In genomic region chr9:119978151-119978810, GRCm38 (mm10) we compare ENCODE assay signal across 10 mouse cellular contexts. TPM values are rescaled to one million over a fixed set of nuclear protein-coding genes. Genes with fewer than 3 reads are reported as not detected.
DNase-seq lines count a peak whose midpoint lies in the region; ATAC-seq and TF ChIP-seq lines count a peak whose summit lies in the region.
"Had no signal": no experiment of that assay in that cellular context is flagged by ENCODE, and none has a peak within 500 bp of the region (broad histone marks: within the 10 kb centered on the region; RNA-seq: fewer than 3 reads in every experiment).

No protein-coding gene starts in this region.

- no peak overlapping the region for H3K4me2 ChIP-seq in hindbrain, embryonic 11.5 days (replicated peaks; ENCODE audit: low read depth, low read length)

- H3K9me3 ChIP-seq in hindbrain, embryonic 10.5 days, result no peaks in the 10 kb centered on the region
- no peaks in the 10 kb centered on the region for H3K9me3 ChIP-seq in hindbrain, embryonic 11.5 days (ENCODE audit: control insufficient read depth, low read length)

- H3K36me3 ChIP-seq in hindbrain, embryonic 10.5 days, result peaks cover 18% of the 10 kb centered on the region
- no peaks in the 10 kb centered on the region for H3K36me3 ChIP-seq in hindbrain, embryonic 11.5 days (ENCODE audit: control insufficient read depth, insufficient read depth, low read length)
- H3K36me3 ChIP-seq in small intestine, adult 2 months (ENCODE audit: control insufficient read depth, insufficient read depth, low read length), result peaks cover 10% of the 10 kb centered on the region

- WGBS in hindbrain, embryonic 10.5 days, result 56% methylated on average over 9 of the region's 9 CpGs
- WGBS in hindbrain, embryonic 11.5 days, result 46% methylated on average over 9 of the region's 9 CpGs
- WGBS in small intestine, adult 2 months, result 69% methylated on average over 9 of the region's 9 CpGs

- no peak for DNase-seq in hindbrain, embryonic 10.5 days (ENCODE audit: low spot score)
- DNase-seq in hindbrain, embryonic 11.5 days (ENCODE audit: low spot score), result no peak
- no peak for DNase-seq in adrenal gland, adult 18-20 months (ENCODE audit: low spot score in 2 of 2)
- DNase-seq in layer of hippocampus, adult 9-10 months (ENCODE audit: low spot score), result no peak

- no peak for TF ChIP-seq POLR2A in small intestine, adult 2 months (IDR thresholded peaks at IDR 0.05; ENCODE audit: low read depth, low read length)

- H3K9ac ChIP-seq in hindbrain, embryonic 11.5 days (ENCODE audit: low read depth, low read length), result no peak overlapping the region

- peaks cover 12% of the 10 kb centered on the region for H3K27me3 ChIP-seq in hindbrain, embryonic 10.5 days (ENCODE audit: insufficient read depth, poor library complexity, severe bottlenecking)
- H3K27me3 ChIP-seq in hindbrain, embryonic 11.5 days (ENCODE audit: control insufficient read depth, insufficient read depth, low read length), result peaks cover 9% of the 10 kb centered on the region
- no peaks in the 10 kb centered on the region for H3K27me3 ChIP-seq in small intestine, adult 2 months (ENCODE audit: control insufficient read depth, insufficient read depth, low read length)

- H3K4me3 ChIP-seq in hindbrain, embryonic 10.5 days, result no peak overlapping the region
- H3K4me3 ChIP-seq in hindbrain, embryonic 11.5 days (ENCODE audit: low read depth, low read length), result no peak overlapping the region
- peak overlapping the region; percentile 32; the same call in 1 of the 2 replicates for H3K4me3 ChIP-seq in small intestine, adult 2 months (ENCODE audit: low read depth, low read length)

- no peak for ATAC-seq in hindbrain, embryonic 11.5 days (ENCODE audit: low FRiP score)
- peak; percentile 17 for ATAC-seq in CD4-positive, CD25-positive, alpha-beta regulatory T cell, adult 4 months
- ATAC-seq in common myeloid progenitor, adult 5-6 weeks (replicated peaks; ENCODE audit: low read depth, poor library complexity, severe bottlenecking), result peak; percentile 7; the same call in 1 of the 2 replicates
- no peak for ATAC-seq in monocyte, adult 5-6 weeks (replicated peaks; ENCODE audit: insufficient number of reproducible peaks, low FRiP score, low TSS enrichment, poor library complexity, severe bottlenecking)

- H3K4me1 ChIP-seq in hindbrain, embryonic 10.5 days (replicated peaks), result peaks cover 68% of the 10 kb centered on the region
- peaks cover 27% of the 10 kb centered on the region for H3K4me1 ChIP-seq in hindbrain, embryonic 11.5 days (replicated peaks; ENCODE audit: control insufficient read depth, insufficient read depth, low read length)
- H3K4me1 ChIP-seq in small intestine, adult 2 months (ENCODE audit: control insufficient read depth, insufficient read depth, insufficient read length, low read length), result peaks cover 30% of the 10 kb centered on the region

- no peak for TF ChIP-seq CTCF in small intestine, adult 2 months (IDR thresholded peaks at IDR 0.05; ENCODE audit: extremely low read depth, insufficient read length, insufficient replicate concordance, low read depth, low read length)

- peak overlapping the region; percentile 54; the same call in 1 of the 2 replicates for H3K27ac ChIP-seq in hindbrain, embryonic 10.5 days
- H3K27ac ChIP-seq in hindbrain, embryonic 11.5 days (ENCODE audit: low read depth, low read length), result no peak overlapping the region
- H3K27ac ChIP-seq in small intestine, adult 2 months (ENCODE audit: insufficient read depth, low read depth, low read length), result no peak overlapping the region; the same call in none of the 2 replicates

RNA-seq across cellular contexts. Expression of gene Csrnp1, which starts 6.2 kb away (rescaled TPM):
- polyA plus RNA-seq in hindbrain, embryonic 10.5 days (2016; fragmentation: Nextera tagmentation; extraction: Ambion mirVana), result 3.5 and 4.6 TPM in 2 replicates
- 0.62 and 1.3 TPM in 2 replicates for polyA plus RNA-seq in hindbrain, embryonic 11.5 days (2014; fragmentation: Nextera tagmentation; extraction: Ambion mirVana)
- 10 to 100 TPM; 22.7 to 89.4 TPM for polyA plus RNA-seq in CD4-positive, CD25-positive, alpha-beta regulatory T cell, adult 4 months (2017; shearing (Covaris generic))
- total RNA-seq in common myeloid progenitor, adult 5-6 weeks (2017), result 11.9 and 16.9 TPM in 2 replicates
- 18.2 and 28.3 TPM in 2 replicates for polyA plus RNA-seq in small intestine, adult 2 months (2012; rRNA removed)
- 46.8 to 67.3 TPM (median 52.6 TPM) in 3 replicates for total RNA-seq in monocyte, adult 5-6 weeks (2017)
- total RNA-seq in adrenal gland, adult 18-20 months (2021), result 10 to 100 TPM; 13.8 to 19.3 TPM

RNA-seq across cellular contexts. Expression of gene Ttc21a, which starts 40.9 kb away (rescaled TPM):
- polyA plus RNA-seq in hindbrain, embryonic 10.5 days (2016; fragmentation: Nextera tagmentation; extraction: Ambion mirVana), result 0.71 and 1.4 TPM in 2 replicates
- polyA plus RNA-seq in hindbrain, embryonic 11.5 days (2014; fragmentation: Nextera tagmentation; extraction: Ambion mirVana), result 0.23 and 0.60 TPM in 2 replicates
- under 1 TPM in 1 of 2 experiments, not detected in 1; 0.15 TPM for polyA plus RNA-seq in CD4-positive, CD25-positive, alpha-beta regulatory T cell, adult 4 months (2017; shearing (Covaris generic))
- 0.15 and 0.46 TPM in 2 replicates for total RNA-seq in common myeloid progenitor, adult 5-6 weeks (2017)
- not detected in 2 replicates for polyA plus RNA-seq in small intestine, adult 2 months (2012; rRNA removed)
- not detected in 3 replicates for total RNA-seq in monocyte, adult 5-6 weeks (2017)
- under 1 TPM in 1 of 2 experiments, not detected in 1; 0.43 TPM for total RNA-seq in adrenal gland, adult 18-20 months (2021)

RNA-seq across cellular contexts. Expression of gene Gorasp1, which starts 40.9 kb away (rescaled TPM):
- polyA plus RNA-seq in hindbrain, embryonic 10.5 days (2016; fragmentation: Nextera tagmentation; extraction: Ambion mirVana), result 27.8 and 29.6 TPM in 2 replicates
- polyA plus RNA-seq in hindbrain, embryonic 11.5 days (2014; fragmentation: Nextera tagmentation; extraction: Ambion mirVana), result 17.3 and 18.5 TPM in 2 replicates
- polyA plus RNA-seq in CD4-positive, CD25-positive, alpha-beta regulatory T cell, adult 4 months (2017; shearing (Covaris generic)), result 1 to 10 TPM; 3.6 to 7.5 TPM
- 6.3 and 11.6 TPM in 2 replicates for total RNA-seq in common myeloid progenitor, adult 5-6 weeks (2017)
- 9.7 and 11.7 TPM in 2 replicates for polyA plus RNA-seq in small intestine, adult 2 months (2012; rRNA removed)
- 1.2 to 1.9 TPM (median 1.8 TPM) in 3 replicates for total RNA-seq in monocyte, adult 5-6 weeks (2017)
- 10 to 100 TPM; 20.7 to 23.0 TPM for total RNA-seq in adrenal gland, adult 18-20 months (2021)

RNA-seq across cellular contexts. Expression of gene Xirp1, which starts 45.1 kb away (rescaled TPM):
- 0.05 and 0.44 TPM in 2 replicates for polyA plus RNA-seq in hindbrain, embryonic 10.5 days (2016; fragmentation: Nextera tagmentation; extraction: Ambion mirVana)
- 0.04 TPM in 1 of 2 replicates, not detected in the other for polyA plus RNA-seq in hindbrain, embryonic 11.5 days (2014; fragmentation: Nextera tagmentation; extraction: Ambion mirVana)
- polyA plus RNA-seq in CD4-positive, CD25-positive, alpha-beta regulatory T cell, adult 4 months (2017; shearing (Covaris generic)), result not detected
- not detected in 2 replicates for total RNA-seq in common myeloid progenitor, adult 5-6 weeks (2017)
- 0.13 TPM in 1 of 2 replicates, not detected in the other for polyA plus RNA-seq in small intestine, adult 2 months (2012; rRNA removed)
- 0.76 to 2.0 TPM (median 1.7 TPM) in 3 replicates for total RNA-seq in monocyte, adult 5-6 weeks (2017)
- under 1 TPM in 1 of 2 experiments, not detected in 1; 0.80 TPM for total RNA-seq in adrenal gland, adult 18-20 months (2021)
- polyA plus RNA-seq: brain, embryonic 14.5 days; macrophage had no signal

Comparison
In these comparisons a context has a peak if more than half of its experiments do, and no peak if none do; other contexts are left out.
1. ATAC-seq: peak in CD4-positive, CD25-positive, alpha-beta regulatory T cell, adult 4 months (single experiment) and common myeloid progenitor, adult 5-6 weeks (single experiment); none in hindbrain, embryonic 11.5 days (single experiment) and monocyte, adult 5-6 weeks (single experiment).